Mouse (Mus musculus) G1E (cell line): ENCODE measurements at regions not wholly inside any gene's neighbourhood (a gene's known extent, or its start where the extent isn't known, plus 50 kb on each side); places are given as distances from the start of the nearest gene placed in this dataset.

Experiments used
- ATAC-seq: 2 replicates; pipeline ENCODE4 v1.8.0; 2016; ENCODE audit warnings: mild to moderate bottlenecking; ENCODE audit not compliant: insufficient number of reproducible peaks, poor library complexity, low FRiP score, severe bottlenecking; ENCODE audit errors: extremely low read depth
- DNase-seq: peaks from one replicate; pipeline ENCODE4 v3.0.0; 2012; ENCODE audit warnings: low spot score
- H3K27me3 ChIP-seq: 2 replicates; pipeline ENCODE4 v1.6.1; 2012; ENCODE audit warnings: mild to moderate bottlenecking, low read length, inconsistent platforms; ENCODE audit not compliant: insufficient read depth
- H3K36me3 ChIP-seq: replicated peaks from 2 replicates; pipeline ENCODE3; 2012; ENCODE audit warnings: mild to moderate bottlenecking, inconsistent platforms
- H3K4me1 ChIP-seq: 2 replicates; pipeline ENCODE4 v1.6.1; 2012; ENCODE audit warnings: low read depth, low read length, inconsistent platforms, mixed read lengths; ENCODE audit not compliant: insufficient read depth
- H3K4me3 ChIP-seq: 2 replicates; pipeline ENCODE4 v1.5.1; 2012; ENCODE audit warnings: low read depth, mild to moderate bottlenecking, inconsistent platforms, low read length, moderate library complexity, mixed read lengths
- H3K9me3 ChIP-seq: replicated peaks from 2 replicates; pipeline ENCODE4 v1.6.1; 2012; ENCODE audit warnings: inconsistent platforms
- CTCF ChIP-seq: IDR thresholded peaks from 2 replicates; pipeline ENCODE4 v1.5.1; 2012; ENCODE audit warnings: low read depth, low read length, inconsistent platforms, mixed read lengths
- GATA1 ChIP-seq: IDR thresholded peaks from 2 replicates; pipeline ENCODE4 v1.6.1; 2012; ENCODE audit warnings: borderline replicate concordance, low read length, inconsistent platforms, mixed read lengths
- GATA2 ChIP-seq: IDR thresholded peaks from 2 replicates; pipeline ENCODE4 v1.6.1; 2012; ENCODE audit warnings: low read depth, low read length, inconsistent platforms, borderline replicate concordance
- POLR2AphosphoS5 ChIP-seq: IDR thresholded peaks from 2 replicates; pipeline ENCODE4 v1.6.1; 2012; ENCODE audit warnings: low read depth, low read length, inconsistent platforms; ENCODE audit not compliant: insufficient replicate concordance
- TAL1 ChIP-seq: conservative IDR thresholded peaks from 2 replicates; pipeline ENCODE4 v1.6.1; 2012; ENCODE audit warnings: low read depth, low read length, inconsistent platforms, mixed read lengths

- no peaks in the 10 kb centered on the region for H3K9me3 ChIP-seq
- H3K4me1 ChIP-seq: no peaks in the 10 kb centered on the region
- TF ChIP-seq GATA1: no peak
- TF ChIP-seq TAL1: no peak
- no peak for TF ChIP-seq CTCF
- TF ChIP-seq GATA2: no peak
- no peak for TF ChIP-seq POLR2AphosphoS5
- H3K4me3 ChIP-seq: no peak overlapping the region
- no peaks in the 10 kb centered on the region for H3K36me3 ChIP-seq
- ATAC-seq: no peak
- DNase-seq: no peak
- no peaks in the 10 kb centered on the region for H3K27me3 ChIP-seq
These were observed 70.7 kb upstream of the Peli2 start for GRCm38 (mm10) chr14:48049698-48050459.

DNA sequence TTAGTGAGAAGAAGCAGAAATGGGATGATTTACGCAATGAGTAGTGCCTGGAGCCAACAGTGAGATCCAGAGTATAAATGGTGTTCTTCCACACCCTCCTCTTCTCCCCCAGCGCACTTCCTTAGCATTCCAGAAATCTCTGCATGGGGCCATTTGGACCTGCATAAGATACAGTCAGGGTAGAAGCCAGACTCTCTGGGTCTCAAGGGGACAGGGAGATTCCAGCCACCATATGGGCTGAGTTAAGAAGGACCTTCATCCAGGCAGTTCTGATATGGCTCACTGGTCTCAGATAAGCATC lies 70.2 kb upstream of the Peli2 start:
- H3K4me1 ChIP-seq: no peaks in the 10 kb centered on the region
- no peaks in the 10 kb centered on the region for H3K9me3 ChIP-seq
- H3K27me3 ChIP-seq: no peaks in the 10 kb centered on the region
- DNase-seq (no peak), ATAC-seq (no peak)
- no peaks in the 10 kb centered on the region for H3K36me3 ChIP-seq
- TF ChIP-seq CTCF (no peak), GATA1 (no peak), POLR2AphosphoS5 (no peak), TAL1 (no peak), GATA2 (no peak)
- no peak overlapping the region for H3K4me3 ChIP-seq

GRCm38 (mm10) chr14:48051971-48052370 lies 68.7 kb upstream of the Peli2 start:
- Histone ChIP-seq H3K27me3 (no peaks in the 10 kb centered on the region; the same call in 1 of the 2 replicates), H3K4me3 (no peak overlapping the region), H3K36me3 (no peaks in the 10 kb centered on the region), H3K9me3 (no peaks in the 10 kb centered on the region), H3K4me1 (no peaks in the 10 kb centered on the region)
- DNase-seq (no peak), ATAC-seq (no peak)
- TF ChIP-seq GATA2 (no peak), CTCF (no peak), POLR2AphosphoS5 (no peak), TAL1 (no peak), GATA1 (no peak)

DNA sequence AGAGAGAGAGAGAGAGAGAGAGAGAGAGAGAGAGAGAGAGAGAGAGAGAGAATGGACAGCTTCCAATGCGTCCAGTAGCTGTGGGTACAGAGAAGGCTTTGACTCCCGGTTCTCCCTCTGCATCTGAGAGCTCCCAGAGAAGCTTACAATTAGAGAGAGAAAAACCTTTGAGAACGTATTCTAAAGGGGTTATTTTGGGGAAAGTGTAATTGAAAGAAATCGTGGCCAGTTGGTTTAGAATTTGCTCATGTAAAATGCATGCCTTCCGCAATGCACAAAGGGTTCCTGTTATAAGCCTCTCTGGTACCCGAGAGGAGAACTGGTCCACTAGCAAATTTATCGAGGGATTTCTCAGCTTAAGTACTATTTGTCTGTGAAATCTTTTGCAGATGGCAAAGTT lies 68.2 kb upstream of the Peli2 start:
- no peak overlapping the region for H3K4me3 ChIP-seq
- no peak for DNase-seq
- TF ChIP-seq TAL1 (no peak), GATA1 (no peak), POLR2AphosphoS5 (no peak), CTCF (no peak), GATA2 (no peak)
- no peaks in the 10 kb centered on the region for H3K4me1 ChIP-seq
- ATAC-seq: no peak
- H3K27me3 ChIP-seq: no peaks in the 10 kb centered on the region; the same call in 1 of the 2 replicates
- no peaks in the 10 kb centered on the region for H3K36me3 ChIP-seq
- no peaks in the 10 kb centered on the region for H3K9me3 ChIP-seq

DNA sequence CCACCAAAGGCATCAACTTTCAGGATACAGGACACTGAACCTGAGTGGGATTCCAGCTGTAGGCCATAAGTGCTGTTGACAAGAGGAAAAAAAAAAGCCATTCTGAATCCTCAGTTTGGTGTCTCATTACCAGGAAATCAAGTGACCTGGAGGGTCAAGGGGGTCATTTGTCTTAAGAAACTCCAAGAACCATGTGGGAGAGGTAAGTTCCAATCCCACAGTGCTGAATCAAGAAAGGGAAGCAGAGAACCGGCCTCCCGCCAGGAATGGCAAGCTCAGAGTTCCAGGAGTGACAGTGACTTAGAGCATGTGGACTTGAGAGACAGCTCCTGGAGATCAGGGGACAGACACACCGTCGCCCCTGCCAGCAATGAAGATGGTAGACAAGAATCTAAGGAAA lies 67.5 kb upstream of the Peli2 start:
- TF ChIP-seq POLR2AphosphoS5: no peak

GRCm38 (mm10) chr14:48054719-48055118 lies 65.9 kb upstream of the Peli2 start:
- peaks cover under 1% of the 10 kb centered on the region for H3K27me3 ChIP-seq
- ATAC-seq (no peak), DNase-seq (no peak)
- H3K4me3 ChIP-seq: no peak overlapping the region
- H3K4me1 ChIP-seq: no peaks in the 10 kb centered on the region
- no peaks in the 10 kb centered on the region for H3K9me3 ChIP-seq
- TF ChIP-seq CTCF (0 out of 2 replicates have a peak, but pooled peaks have one; percentile 18), GATA1 (no peak), GATA2 (no peak)
- H3K36me3 ChIP-seq: no peaks in the 10 kb centered on the region

More for the DNA sequence above, 67.5 kb upstream of the Peli2 start:
- DNase-seq (no peak), ATAC-seq (no peak)
- Histone ChIP-seq H3K36me3 (no peaks in the 10 kb centered on the region), H3K27me3 (no peaks in the 10 kb centered on the region; the same call in 1 of the 2 replicates), H3K4me3 (no peak overlapping the region), H3K9me3 (no peaks in the 10 kb centered on the region), H3K4me1 (no peaks in the 10 kb centered on the region)

- no peak for DNase-seq
- H3K27me3 ChIP-seq: peaks cover 5% of the 10 kb centered on the region
- TF ChIP-seq TAL1 (no peak), CTCF (no peak), GATA2 (no peak), POLR2AphosphoS5 (no peak)
- no peaks in the 10 kb centered on the region for H3K9me3 ChIP-seq
- ATAC-seq: no peak
- no peaks in the 10 kb centered on the region for H3K4me1 ChIP-seq
- no peaks in the 10 kb centered on the region for H3K36me3 ChIP-seq
- H3K4me3 ChIP-seq: no peak overlapping the region
These were observed 64.8 kb upstream of the Peli2 start for GRCm38 (mm10) chr14:48055861-48056260.
